Comparison of ENCODE assay signal across 8 mouse cellular contexts in the genomic region with DNA sequence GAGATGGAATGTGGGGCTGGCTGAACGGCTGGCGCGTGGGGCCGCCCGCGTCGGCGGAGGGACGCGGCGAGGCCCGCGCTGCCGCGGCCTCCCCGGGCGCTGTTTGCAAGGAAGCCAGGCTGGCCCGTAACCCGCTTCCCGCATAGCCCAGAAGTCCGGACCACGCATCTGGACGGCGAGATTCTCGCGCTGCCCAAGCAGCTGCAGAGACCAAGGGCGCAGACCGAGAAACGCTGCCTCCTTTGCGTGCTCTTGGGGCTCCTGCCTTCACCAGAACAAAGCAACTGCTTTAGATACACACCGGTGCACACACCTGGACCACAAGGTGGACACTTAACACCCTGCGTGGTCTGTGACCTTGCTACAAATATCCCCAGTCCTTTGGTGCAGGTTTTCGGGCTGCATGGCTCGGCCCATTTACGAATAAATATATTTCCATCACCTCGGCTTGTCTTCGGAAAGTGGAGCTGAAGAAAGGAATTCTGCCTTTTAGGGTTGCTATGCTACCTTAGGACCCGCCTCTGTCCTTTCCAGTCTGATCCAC. TPM values are rescaled to one million over a fixed set of nuclear protein-coding genes. Genes with fewer than 3 reads are reported as not detected.
DNase-seq lines count a peak whose midpoint lies in the region; ATAC-seq lines count a peak whose summit lies in the region.

No protein-coding gene starts in this region.

- no peaks in the 10 kb centered on the region; the same call in 1 of the 2 replicates for H3K36me3 ChIP-seq in kidney, embryonic 14.5 days (ENCODE audit: control insufficient read depth, insufficient read depth, low read length)
- H3K36me3 ChIP-seq in hindbrain, embryonic 13.5 days = no peaks in the 10 kb centered on the region
- H3K36me3 ChIP-seq in midbrain, embryonic 13.5 days = no peaks in the 10 kb centered on the region

- H3K9me3 ChIP-seq in kidney, embryonic 14.5 days (ENCODE audit: control insufficient read depth, low read length) = no peaks in the 10 kb centered on the region
- no peaks in the 10 kb centered on the region for H3K9me3 ChIP-seq in hindbrain, embryonic 13.5 days
- no peaks in the 10 kb centered on the region for H3K9me3 ChIP-seq in midbrain, embryonic 13.5 days

- intact Hi-C loops in left cerebral cortex, postnatal 4 days (cut with DNase I) = loop anchor here (5.0 to 10.0 kb wide), 2 partner anchors 264 to 446 kb away; partner anchors contain the start of gene Armc2

- peak overlapping the region; percentile 66 for H3K9ac ChIP-seq in kidney, embryonic 14.5 days (ENCODE audit: low read depth, low read length)
- peak overlapping the region; percentile 79 for H3K9ac ChIP-seq in hindbrain, embryonic 13.5 days
- H3K9ac ChIP-seq in midbrain, embryonic 13.5 days (replicated peaks) = peak overlapping the region; percentile 67

- H3K4me2 ChIP-seq in kidney, embryonic 14.5 days (replicated peaks; ENCODE audit: low read depth, low read length) = peak overlapping the region; percentile 90
- H3K4me2 ChIP-seq in hindbrain, embryonic 13.5 days = peak overlapping the region; percentile 98
- peak overlapping the region; percentile 97 for H3K4me2 ChIP-seq in midbrain, embryonic 13.5 days (replicated peaks)

- peaks cover 14% of the 10 kb centered on the region for H3K4me1 ChIP-seq in kidney, embryonic 14.5 days (ENCODE audit: control insufficient read depth, insufficient read depth, low read length)
- peaks cover 28% of the 10 kb centered on the region for H3K4me1 ChIP-seq in hindbrain, embryonic 13.5 days (replicated peaks)
- peaks cover 32% of the 10 kb centered on the region for H3K4me1 ChIP-seq in midbrain, embryonic 13.5 days (replicated peaks)

- ATAC-seq in kidney, embryonic 14.5 days (ENCODE audit: low FRiP score, low TSS enrichment) = peak; percentile 0
- ATAC-seq in hindbrain, embryonic 13.5 days (ENCODE audit: low FRiP score) = no peak
- no peak; the same call in 1 of the 2 replicates for ATAC-seq in midbrain, embryonic 13.5 days

- DNase-seq in kidney, adult 11 months = no peak
- peak; percentile 35 for DNase-seq in brain, adult 2 months (ENCODE audit: low read depth, low spot score)
- no peak for DNase-seq in right cerebral cortex, postnatal 14 days
- no peak for DNase-seq in left cerebral cortex, postnatal 4 days
- no peak for DNase-seq in left cerebral cortex, adult 18-20 months (ENCODE audit: low spot score in 2 of 2)

- no peaks in the 10 kb centered on the region for H3K27me3 ChIP-seq in kidney, embryonic 14.5 days (ENCODE audit: control insufficient read depth, insufficient read depth, low read length)
- peaks cover 32% of the 10 kb centered on the region for H3K27me3 ChIP-seq in hindbrain, embryonic 13.5 days
- H3K27me3 ChIP-seq in midbrain, embryonic 13.5 days = peaks cover 33% of the 10 kb centered on the region

- H3K4me3 ChIP-seq in kidney, embryonic 14.5 days (ENCODE audit: low read length) = peak overlapping the region; percentile 74
- H3K4me3 ChIP-seq in hindbrain, embryonic 13.5 days = peak overlapping the region; percentile 78
- peak overlapping the region; percentile 62 for H3K4me3 ChIP-seq in midbrain, embryonic 13.5 days (replicated peaks)

- under 1% methylated on average over 38 of the region's 38 CpGs for WGBS in kidney, embryonic 14.5 days
- WGBS in hindbrain, embryonic 13.5 days = under 1% methylated on average over 38 of the region's 38 CpGs
- 2% methylated on average over 38 of the region's 38 CpGs for WGBS in midbrain, embryonic 13.5 days

- H3K27ac ChIP-seq in kidney, embryonic 14.5 days (ENCODE audit: low read depth, low read length) = peak overlapping the region; percentile 98
- H3K27ac ChIP-seq in hindbrain, embryonic 13.5 days = peak overlapping the region; percentile 99
- peak overlapping the region; percentile 98 for H3K27ac ChIP-seq in midbrain, embryonic 13.5 days

RNA-seq across cellular contexts. Expression of gene Foxo3, which starts 1.8 kb away (rescaled TPM):
- 8.2 and 10.2 TPM in 2 replicates for polyA plus RNA-seq in kidney, embryonic 14.5 days (2014; fragmentation: Nextera tagmentation; extraction: Ambion mirVana)
- 3.7 and 3.9 TPM in 2 replicates for polyA plus RNA-seq in hindbrain, embryonic 13.5 days (2015; fragmentation: Nextera tagmentation; extraction: Ambion mirVana)
- polyA plus RNA-seq in midbrain, embryonic 13.5 days (2015; fragmentation: Nextera tagmentation; extraction: Ambion mirVana) = 3.5 TPM in 2 replicates
- 10 to 100 TPM; 28.8 to 32.6 TPM for total RNA-seq in left cerebral cortex, postnatal 4 days (2021)
- total RNA-seq in left cerebral cortex, adult 18-20 months (2021) = 10 to 100 TPM; 71.8 to 72.4 TPM
